Mouse (Mus musculus) embryonic stem cell, embryonic (primary cell): ENCODE data around the gene Med12l.

Experiments used
- CTCF ChIA-PET, 4 experiments: fragments of 300-600 bp in 2 of 4; fragments of 350-600 bp in 2 of 4; sonication (Branson Sonifier 250); formaldehyde crosslinking; loops; one replicate each; lab custom pipeline; 2022; ENCODE audit warnings: inconsistent platforms in 2 of 4; lab: Charles Lee
- POLR2A ChIA-PET, 4 experiments: fragments of 300-600 bp in 2 of 4; fragments of 350-600 bp in 2 of 4; sonication (Branson Sonifier 250); formaldehyde crosslinking; loops; one replicate each; lab custom pipeline; 2022; ENCODE audit warnings: antibody characterized with exemption in 4 of 4, inconsistent platforms in 1 of 4; lab: Charles Lee

Gene Med12l

GRCm38 (mm10) chr3:59150624-59151023 is 145.0 kb downstream of the Med12l start:
- CTCF ChIA-PET = no interaction called here
- POLR2A ChIA-PET = no interaction called here

- CTCF ChIA-PET = no interaction called here
- POLR2A ChIA-PET = no interaction called here
Measured at GRCm38 (mm10) chr3:59153424-59153823, 147.8 kb downstream of the Med12l start, which contains the start of gene P2ry14. Gene P2ry14, minus strand, starts transcription at chr3:59153618.

- ChIA-PET CTCF (interaction anchor here in 1 of 4 experiments (0.6 kb wide), 1 partner anchor 96 kb away, joined by 4 read pairs; no protein-coding TSS in a partner anchor), POLR2A (no interaction called here)
Measured at GRCm38 (mm10) chr3:59154888-59155287, 149.3 kb downstream of the Med12l start.

- CTCF ChIA-PET = no interaction called here
- POLR2A ChIA-PET = no interaction called here
Measured at GRCm38 (mm10) chr3:59155404-59155803, 149.8 kb downstream of the Med12l start.

GRCm38 (mm10) chr3:59157048-59157447 is 151.4 kb downstream of the Med12l start:
- POLR2A ChIA-PET = no interaction called here

GRCm38 (mm10) chr3:59160465-59160864 is 154.8 kb downstream of the Med12l start:
- ChIA-PET POLR2A (no interaction called here), CTCF (no interaction called here)

More at GRCm38 (mm10) chr3:59157048-59157447, 151.4 kb downstream of the Med12l start:
- CTCF ChIA-PET = interaction anchor here in 1 of 4 experiments (0.6 kb wide), 1 partner anchor 36 kb away, joined by 3 read pairs; no protein-coding TSS in a partner anchor

- POLR2A ChIA-PET = interaction anchor here in 1 of 4 experiments (0.7 kb wide), 1 partner anchor 144 kb away, joined by 3 read pairs; no protein-coding TSS in a partner anchor
- CTCF ChIA-PET = interaction anchor here in 1 of 4 experiments (0.7 kb wide), 1 partner anchor 47 kb away, joined by 3 read pairs; no protein-coding TSS in a partner anchor
Measured at GRCm38 (mm10) chr3:59167417-59168054, 161.9 kb downstream of the Med12l start.

- CTCF ChIA-PET = interaction anchor here in 1 of 4 experiments (0.7 kb wide), 1 partner anchor 48 kb away, joined by 3 read pairs; no protein-coding TSS in a partner anchor
- POLR2A ChIA-PET = interaction anchor here in 1 of 4 experiments (0.7 kb wide), 1 partner anchor 144 kb away, joined by 3 read pairs; no protein-coding TSS in a partner anchor
Measured at GRCm38 (mm10) chr3:59168476-59168875, 162.9 kb downstream of the Med12l start.

GRCm38 (mm10) chr3:59169215-59169614 is 163.6 kb downstream of the Med12l start:
- ChIA-PET CTCF (no interaction called here), POLR2A (no interaction called here)

- CTCF ChIA-PET = no interaction called here
Measured at GRCm38 (mm10) chr3:59169921-59170627, 164.4 kb downstream of the Med12l start.

GRCm38 (mm10) chr3:59174426-59175154 is 169.0 kb downstream of the Med12l start:
- ChIA-PET CTCF (no interaction called here), POLR2A (no interaction called here)

More at GRCm38 (mm10) chr3:59169921-59170627, 164.4 kb downstream of the Med12l start:
- POLR2A ChIA-PET = interaction anchor here in 1 of 4 experiments (0.6 kb wide), 1 partner anchor 78 kb away, joined by 3 read pairs; no protein-coding TSS in a partner anchor

- ChIA-PET POLR2A (no interaction called here), CTCF (no interaction called here)
Measured at GRCm38 (mm10) chr3:59175234-59175633, 169.6 kb downstream of the Med12l start.

GRCm38 (mm10) chr3:59176871-59177270 is 171.2 kb downstream of the Med12l start:
- CTCF ChIA-PET = no interaction called here

GRCm38 (mm10) chr3:59181134-59181533 is 175.5 kb downstream of the Med12l start:
- POLR2A ChIA-PET = no interaction called here
- CTCF ChIA-PET = interaction anchor here in 1 of 4 experiments (0.5 to 0.6 kb wide), 2 partner anchors 607 to 931 kb away, joined by 3 read pairs; no protein-coding TSS in a partner anchor

More at GRCm38 (mm10) chr3:59176871-59177270, 171.2 kb downstream of the Med12l start:
- POLR2A ChIA-PET = interaction anchor here in 1 of 4 experiments (1.1 kb wide), 1 partner anchor 10 kb away, joined by 3 read pairs; no protein-coding TSS in a partner anchor

- ChIA-PET CTCF (no interaction called here), POLR2A (no interaction called here)
Measured at GRCm38 (mm10) chr3:59182129-59182528, 176.5 kb downstream of the Med12l start.

- ChIA-PET CTCF (no interaction called here), POLR2A (no interaction called here)
Measured at GRCm38 (mm10) chr3:59185662-59186061, 180.0 kb downstream of the Med12l start.

GRCm38 (mm10) chr3:59187336-59187735 is 181.7 kb downstream of the Med12l start:
- ChIA-PET CTCF (interaction anchor here in 1 of 4 experiments (1.4 kb wide), 1 partner anchor 67 kb away, joined by 3 read pairs; no protein-coding TSS in a partner anchor), POLR2A (interaction anchor here in 1 of 4 experiments (1.2 kb wide), 1 partner anchor 11 kb away, joined by 3 read pairs; no protein-coding TSS in a partner anchor)

- ChIA-PET CTCF (no interaction called here), POLR2A (no interaction called here)
Measured at GRCm38 (mm10) chr3:59191674-59192073, 186.0 kb downstream of the Med12l start.

GRCm38 (mm10) chr3:59194099-59194498 is 188.5 kb downstream of the Med12l start:
- ChIA-PET POLR2A (no interaction called here), CTCF (no interaction called here)
